In the genomic region with DNA sequence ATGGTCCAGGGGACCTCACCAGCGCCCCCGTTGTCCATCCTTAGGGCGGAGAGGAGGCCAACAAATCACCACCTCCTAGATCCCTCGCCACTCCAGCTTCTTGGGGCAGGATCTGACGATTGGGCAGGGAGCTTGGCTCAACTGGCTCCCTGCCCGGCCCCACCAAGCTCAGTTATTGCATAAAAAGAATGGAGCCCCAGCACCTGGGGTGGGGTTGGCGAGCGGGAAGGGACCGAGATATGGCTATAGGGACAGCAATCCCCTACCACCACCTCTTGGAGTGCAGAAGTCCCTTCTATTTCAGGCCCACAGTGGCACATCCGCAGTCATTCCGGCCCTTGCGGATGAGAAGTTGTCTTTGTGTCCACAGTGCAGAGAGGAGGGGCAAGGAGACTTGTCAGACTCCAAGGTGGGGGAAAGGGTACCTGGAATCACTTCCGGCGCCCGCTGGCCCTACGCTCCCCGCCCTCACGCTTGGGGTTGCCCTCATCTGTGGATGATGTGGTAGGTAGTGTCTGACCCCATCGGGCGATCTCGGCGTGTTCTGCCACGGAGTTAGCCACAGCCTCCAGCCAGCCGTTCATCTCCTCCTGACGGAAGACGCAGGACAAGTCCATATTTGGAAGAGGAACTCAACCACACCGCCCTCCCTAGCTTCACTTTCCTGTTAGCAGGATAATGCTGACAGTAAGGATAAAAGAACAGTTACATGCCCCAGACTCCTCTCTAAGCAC, we compare ENCODE assay signal across 8 mouse cellular contexts. TPM values are rescaled to one million over a fixed set of nuclear protein-coding genes. Genes with fewer than 3 reads are reported as not detected.
DNase-seq lines count a peak whose midpoint lies in the region; ATAC-seq lines count a peak whose summit lies in the region.

A gene (minus strand): TSS at position 559 of the 734 bp plus-strand sequence.

- H3K9ac ChIP-seq in embryonic facial prominence, embryonic 12.5 days = peak within 1 kb of the TSS; percentile 29; the same call in 1 of the 2 replicates
- peak within 1 kb of the TSS; percentile 63 for H3K9ac ChIP-seq in hindbrain, embryonic 13.5 days
- H3K9ac ChIP-seq in liver, embryonic 15.5 days = peak within 1 kb of the TSS; percentile 65

- peak within 1 kb of the TSS; percentile 67 for H3K4me3 ChIP-seq in embryonic facial prominence, embryonic 12.5 days
- peak within 1 kb of the TSS; percentile 69 for H3K4me3 ChIP-seq in hindbrain, embryonic 13.5 days
- H3K4me3 ChIP-seq in liver, embryonic 15.5 days (replicated peaks) = peak within 1 kb of the TSS; percentile 83

- peaks cover 9% of the 10 kb centered on the region for H3K4me1 ChIP-seq in embryonic facial prominence, embryonic 12.5 days
- peaks cover 33% of the 10 kb centered on the region for H3K4me1 ChIP-seq in hindbrain, embryonic 13.5 days (replicated peaks)
- peaks cover 58% of the 10 kb centered on the region for H3K4me1 ChIP-seq in liver, embryonic 15.5 days (replicated peaks)

- no peaks in the 10 kb centered on the region for H3K9me3 ChIP-seq in embryonic facial prominence, embryonic 12.5 days
- H3K9me3 ChIP-seq in hindbrain, embryonic 13.5 days = no peaks in the 10 kb centered on the region
- no peaks in the 10 kb centered on the region for H3K9me3 ChIP-seq in liver, embryonic 15.5 days (replicated peaks)

- no peak for ATAC-seq in embryonic facial prominence, embryonic 12.5 days (ENCODE audit: insufficient number of reproducible peaks, insufficient read depth, low FRiP score, low TSS enrichment)
- ATAC-seq in hindbrain, embryonic 13.5 days (ENCODE audit: low FRiP score) = no peak
- no peak for ATAC-seq in liver, embryonic 15.5 days (ENCODE audit: insufficient read depth)
- ATAC-seq in neutrophil, adult 5-6 weeks (ENCODE audit: extremely low read depth, insufficient number of reproducible peaks, low FRiP score, poor library complexity, severe bottlenecking) = peak; percentile 13; the same call in 1 of the 2 replicates

- peak within 1 kb of the TSS; percentile 71 for H3K4me2 ChIP-seq in embryonic facial prominence, embryonic 12.5 days (replicated peaks)
- H3K4me2 ChIP-seq in hindbrain, embryonic 13.5 days = peak within 1 kb of the TSS; percentile 71
- H3K4me2 ChIP-seq in liver, embryonic 15.5 days = peak within 1 kb of the TSS; percentile 90

- no peak within 1 kb of the TSS for H3K27ac ChIP-seq in embryonic facial prominence, embryonic 12.5 days
- peak within 1 kb of the TSS; percentile 55; the same call in 1 of the 2 replicates for H3K27ac ChIP-seq in hindbrain, embryonic 13.5 days
- peak within 1 kb of the TSS; percentile 80 for H3K27ac ChIP-seq in liver, embryonic 15.5 days (replicated peaks)

- peaks cover 9% of the 10 kb centered on the region for H3K36me3 ChIP-seq in embryonic facial prominence, embryonic 12.5 days
- H3K36me3 ChIP-seq in hindbrain, embryonic 13.5 days = peaks cover 21% of the 10 kb centered on the region
- peaks cover 11% of the 10 kb centered on the region; the same call in 1 of the 2 replicates for H3K36me3 ChIP-seq in liver, embryonic 15.5 days (replicated peaks)

- intact Hi-C loops in heart, postnatal 25 days (cut with DNase I) = no loop called here

- H3K27me3 ChIP-seq in embryonic facial prominence, embryonic 12.5 days = peaks cover 18% of the 10 kb centered on the region
- H3K27me3 ChIP-seq in hindbrain, embryonic 13.5 days = peaks cover 40% of the 10 kb centered on the region
- H3K27me3 ChIP-seq in liver, embryonic 15.5 days = peaks cover 27% of the 10 kb centered on the region

- 5% methylated on average over 27 of the region's 27 CpGs for WGBS in embryonic facial prominence, embryonic 12.5 days
- 3% methylated on average over 27 of the region's 27 CpGs for WGBS in hindbrain, embryonic 13.5 days
- 4% methylated on average over 27 of the region's 27 CpGs for WGBS in liver, embryonic 15.5 days (ENCODE audit: insufficient replicate concordance)

- peak; percentile 35 to 44 for DNase-seq in heart, adult 18-20 months
- DNase-seq in heart, postnatal 25 days (ENCODE audit: low spot score) = no peak
- DNase-seq in ovary, postnatal 36 days (ENCODE audit: low spot score) = no peak
- no peak for DNase-seq in urinary bladder, postnatal 36 days (ENCODE audit: low spot score in 2 of 2)

RNA-seq across cellular contexts. Expression of the gene that starts here (rescaled TPM):
- not detected for total RNA-seq in heart, adult 18-20 months (2021)
- not detected for total RNA-seq in heart, postnatal 25 days (2021)
- polyA plus RNA-seq in embryonic facial prominence, embryonic 12.5 days (2016; fragmentation: Nextera tagmentation; extraction: Ambion mirVana) = 0.58 and 0.94 TPM in 2 replicates
- polyA plus RNA-seq in hindbrain, embryonic 13.5 days (2015; fragmentation: Nextera tagmentation; extraction: Ambion mirVana) = not detected in 2 replicates
- 0.28 TPM in 1 of 2 replicates, not detected in the other for polyA plus RNA-seq in liver, embryonic 15.5 days (2015; fragmentation: Nextera tagmentation; extraction: Ambion mirVana)
- total RNA-seq in neutrophil, adult 5-6 weeks (2017) = not detected in 2 replicates

Comparison
In these comparisons a context has a peak if more than half of its experiments do, and no peak if none do; other contexts are left out.
1. Peak in DNase-seq in heart, adult 18-20 months; RNA of the gene not detected or under 1 TPM.
2. Peak in ATAC-seq in neutrophil, adult 5-6 weeks; RNA of the gene not detected or under 1 TPM.